Comparison of ENCODE assay signal across 14 mouse cellular contexts in genomic region chr5:106539286-106539685, GRCm38 (mm10).
A peak's percentile ranks its signal among the peaks of the same experiment; 100 is the strongest.
DNase-seq lines count a peak whose midpoint lies in the region.
"Had no signal": no experiment of that assay in that cellular context is flagged by ENCODE, and none has a peak within 500 bp of the region (broad histone marks: within the 10 kb centered on the region; RNA-seq: fewer than 3 reads in every experiment).

No protein-coding gene starts in this region.

- peak; percentile 66 for DNase-seq in heart, adult 11 months
- no peak for DNase-seq in heart, postnatal 4 days
- DNase-seq in retina, postnatal 1 day = peak; percentile 56
- no peak for DNase-seq in retina, embryonic 14.5 days (ENCODE audit: low spot score)
- DNase-seq: adrenal gland, adult 2 months; adrenal gland, adult 8-10 months; adrenal gland, postnatal 10 days; adrenal gland, postnatal 14 days; adrenal gland, postnatal 25 days; adrenal gland, postnatal 36 days; B cell, adult 2 months; cerebellum, adult 11 months; cerebellum, adult 11-12 months; cerebellum, adult 18-20 months had no signal

Comparison
In these comparisons a context has a peak if more than half of its experiments do, and no peak if none do; other contexts are left out.
1. DNase-seq: peak in heart, adult 11 months (single experiment) and retina, postnatal 1 day (single experiment); none in heart, postnatal 4 days (single experiment) and retina, embryonic 14.5 days (single experiment).